Mouse (Mus musculus) midbrain, embryonic 14.5 days (tissue): Measurements from ENCODE around the gene Recql. TPM values are rescaled to one million over a fixed set of nuclear protein-coding genes. Genes with fewer than 3 reads are reported as not detected.

Experiments
- ATAC-seq: fragments of 200-750 bp; cut with Nextera tagmentation; 2 replicates; pipeline ENCODE4 v1.8.0; 2017; ENCODE audit warnings: moderate number of reproducible peaks, moderate library complexity; ENCODE audit not compliant: low FRiP score, low TSS enrichment
- DNase-seq: peaks from one replicate; pipeline ENCODE4 v3.0.0-alpha.2; 2015
- H3K27ac ChIP-seq: fragments of 300-500 bp; sonication (generic); replicated peaks from 2 replicates; pipeline ENCODE4 v1.5.1; 2014; ENCODE audit warnings: mild to moderate bottlenecking, low read depth, low read length, moderate library complexity
- H3K27me3 ChIP-seq: fragments of 300-500 bp; sonication (generic); 2 replicates; pipeline ENCODE4 v1.6.1; 2014; ENCODE audit warnings: low read length, control low read depth, mixed read lengths; ENCODE audit not compliant: control insufficient read depth, insufficient read depth
- H3K36me3 ChIP-seq: fragments of 300-500 bp; sonication (generic); 2 replicates; pipeline ENCODE4 v1.6.1; 2014; ENCODE audit warnings: low read length, control low read depth; ENCODE audit not compliant: control insufficient read depth, insufficient read depth
- H3K4me1 ChIP-seq: fragments of 300-500 bp; sonication (generic); 2 replicates; pipeline ENCODE4 v1.6.1; 2014; ENCODE audit warnings: mild to moderate bottlenecking, antibody characterized with exemption, low read length, control low read depth; ENCODE audit not compliant: control insufficient read depth, insufficient read depth
- H3K4me2 ChIP-seq: fragments of 300-500 bp; sonication (generic); 2 replicates; pipeline ENCODE4 v1.6.1; 2014; ENCODE audit warnings: mild to moderate bottlenecking, low read length, moderate library complexity
- H3K4me3 ChIP-seq: fragments of 300-500 bp; sonication (generic); replicated peaks from 2 replicates; pipeline ENCODE4 v1.5.1; 2014; ENCODE audit warnings: low read depth, low read length
- H3K9ac ChIP-seq: fragments of 300-500 bp; sonication (generic); replicated peaks from 2 replicates; pipeline ENCODE4 v1.6.1; 2014; ENCODE audit warnings: mild to moderate bottlenecking, low read length, moderate library complexity
- H3K9me3 ChIP-seq: fragments of 300-500 bp; sonication (generic); 2 replicates; pipeline ENCODE4 v1.6.1; 2016; ENCODE audit warnings: low read length, control low read depth, mixed read lengths; ENCODE audit not compliant: control insufficient read depth
- WGBS: fragments of 180-500 bp; shearing (Covaris S2); extraction: QIAGEN DNeasy Blood & Tissue Kit; methylation state at CpG from one replicate; pipeline ENCODE4 v1.1.7; 2014; 5-methylcytosine and 5-hydroxymethylcytosine counted together
- polyA plus RNA-seq: library from polyadenylated mRNA; unstranded; fragments of >200 nt; fragmentation: Nextera tagmentation; extraction: Ambion mirVana; gene quantifications from 2 replicates; pipeline ENCODE4 v1.2.1, GENCODE M21; 2014

Recql gene
- polyA plus RNA-seq, 1 experiment from 2014 or later: 35.7 TPM

- ATAC-seq (no peak), DNase-seq (peak; percentile 13)
- Histone ChIP-seq H3K4me2 (no peak overlapping the region), H3K4me1 (no peaks in the 10 kb centered on the region), H3K36me3 (peaks cover 38% of the 10 kb centered on the region), H3K4me3 (no peak overlapping the region), H3K9ac (no peak overlapping the region), H3K27ac (no peak overlapping the region), H3K27me3 (no peaks in the 10 kb centered on the region), H3K9me3 (no peaks in the 10 kb centered on the region)
- WGBS: 83% methylated on average over 5 of the region's 5 CpGs
These were observed 7.8 kb upstream of the Recql start for GRCm38 (mm10) chr6:142394669-142395068.

- Histone ChIP-seq H3K27me3 (no peaks in the 10 kb centered on the region), H3K4me2 (no peak overlapping the region), H3K9me3 (no peaks in the 10 kb centered on the region), H3K27ac (no peak overlapping the region), H3K36me3 (peaks cover 38% of the 10 kb centered on the region), H3K4me3 (no peak overlapping the region), H3K9ac (no peak overlapping the region), H3K4me1 (peaks cover 13% of the 10 kb centered on the region; the same call in 1 of the 2 replicates)
- WGBS: 93% methylated on average over 5 of the region's 5 CpGs
- DNase-seq: no peak
- no peak for ATAC-seq
These were observed 5.4 kb upstream of the Recql start for GRCm38 (mm10) chr6:142392312-142392711.

GRCm38 (mm10) chr6:142389101-142389500, 2.2 kb upstream of the Recql start:
- Histone ChIP-seq H3K27me3 (no peaks in the 10 kb centered on the region), H3K4me1 (peaks cover 18% of the 10 kb centered on the region; the same call in 1 of the 2 replicates), H3K9ac (no peak overlapping the region), H3K27ac (no peak overlapping the region), H3K4me2 (no peak overlapping the region), H3K4me3 (no peak overlapping the region), H3K36me3 (peaks cover 13% of the 10 kb centered on the region; the same call in 1 of the 2 replicates), H3K9me3 (no peaks in the 10 kb centered on the region)
- ATAC-seq (no peak), DNase-seq (no peak)
- 86% methylated on average over 2 of the region's 2 CpGs for WGBS

- peaks cover 18% of the 10 kb centered on the region; the same call in 1 of the 2 replicates for H3K4me1 ChIP-seq
- WGBS: 22% methylated on average over 8 of the region's 8 CpGs
- no peak for DNase-seq
These were observed 926 bp upstream of the Recql start for GRCm38 (mm10) chr6:142387755-142388271.

GRCm38 (mm10) chr6:142386285-142387010, 439 bp downstream of the Recql start:
- no peak for DNase-seq
- H3K27ac ChIP-seq: no peak overlapping the region
- H3K9ac ChIP-seq: peak overlapping the region; percentile 81
- no peaks in the 10 kb centered on the region for H3K36me3 ChIP-seq
- WGBS: 7% methylated on average over 31 of the region's 31 CpGs
- H3K9me3 ChIP-seq: no peaks in the 10 kb centered on the region
- H3K4me2 ChIP-seq: peak overlapping the region; percentile 66
- peak; percentile 76 for ATAC-seq
- H3K4me3 ChIP-seq: peak overlapping the region; percentile 99
- H3K27me3 ChIP-seq: no peaks in the 10 kb centered on the region
- peaks cover 18% of the 10 kb centered on the region; the same call in 1 of the 2 replicates for H3K4me1 ChIP-seq

More at GRCm38 (mm10) chr6:142387755-142388271, 926 bp upstream of the Recql start:
- no peak overlapping the region for H3K27ac ChIP-seq
- peak overlapping the region; percentile 99 for H3K4me3 ChIP-seq
- ATAC-seq: no peak
- peaks cover 5% of the 10 kb centered on the region; the same call in 1 of the 2 replicates for H3K36me3 ChIP-seq
- peak overlapping the region; percentile 81 for H3K9ac ChIP-seq
- H3K9me3 ChIP-seq: no peaks in the 10 kb centered on the region
- peak overlapping the region; percentile 71 for H3K4me2 ChIP-seq
- H3K27me3 ChIP-seq: no peaks in the 10 kb centered on the region

- WGBS: 92% methylated on average over 9 of the region's 9 CpGs
- Histone ChIP-seq H3K4me3 (no peak overlapping the region), H3K9ac (no peak overlapping the region)
These were observed 2.4 kb downstream of the Recql start for GRCm38 (mm10) chr6:142384521-142384920.

GRCm38 (mm10) chr6:142381615-142382014, 5.3 kb downstream of the Recql start:
- no peak overlapping the region for H3K27ac ChIP-seq
- DNase-seq (no peak), ATAC-seq (no peak)
- no peak overlapping the region for H3K4me3 ChIP-seq
- H3K9ac ChIP-seq: no peak overlapping the region
- no peaks in the 10 kb centered on the region for H3K27me3 ChIP-seq
- 0 out of 2 replicates have a peak, but pooled peaks cover 5% of the 10 kb centered on the region for H3K4me1 ChIP-seq
- WGBS: 93% methylated on average over 7 of the region's 7 CpGs
- H3K4me2 ChIP-seq: no peak overlapping the region
- peaks cover 4% of the 10 kb centered on the region; the same call in 1 of the 2 replicates for H3K36me3 ChIP-seq
- H3K9me3 ChIP-seq: no peaks in the 10 kb centered on the region

More at GRCm38 (mm10) chr6:142384521-142384920, 2.4 kb downstream of the Recql start:
- H3K27me3 ChIP-seq: no peaks in the 10 kb centered on the region
- ATAC-seq: no peak
- H3K36me3 ChIP-seq: no peaks in the 10 kb centered on the region
- no peak overlapping the region for H3K27ac ChIP-seq
- H3K4me2 ChIP-seq: no peak overlapping the region
- peaks cover 18% of the 10 kb centered on the region; the same call in 1 of the 2 replicates for H3K4me1 ChIP-seq
- no peaks in the 10 kb centered on the region for H3K9me3 ChIP-seq
- no peak for DNase-seq

GRCm38 (mm10) chr6:142379961-142380360, 6.9 kb downstream of the Recql start:
- ATAC-seq: no peak
- WGBS: 92% methylated on average over 6 of the region's 6 CpGs
- no peak for DNase-seq
- H3K27ac ChIP-seq: no peak overlapping the region
- H3K36me3 ChIP-seq: peaks cover 20% of the 10 kb centered on the region
- no peaks in the 10 kb centered on the region for H3K4me1 ChIP-seq
- no peak overlapping the region for H3K4me3 ChIP-seq
- no peak overlapping the region for H3K9ac ChIP-seq
- H3K9me3 ChIP-seq: no peaks in the 10 kb centered on the region
- no peaks in the 10 kb centered on the region for H3K27me3 ChIP-seq
- H3K4me2 ChIP-seq: no peak overlapping the region
